Mouse (Mus musculus): ENCODE results near the gene Olfr65. TPM values are rescaled to one million over a fixed set of nuclear protein-coding genes. Genes with fewer than 3 reads are reported as not detected.

The Olfr65 gene
- total and polyA plus RNA-seq, 3 experiments, result not detected

DNA sequence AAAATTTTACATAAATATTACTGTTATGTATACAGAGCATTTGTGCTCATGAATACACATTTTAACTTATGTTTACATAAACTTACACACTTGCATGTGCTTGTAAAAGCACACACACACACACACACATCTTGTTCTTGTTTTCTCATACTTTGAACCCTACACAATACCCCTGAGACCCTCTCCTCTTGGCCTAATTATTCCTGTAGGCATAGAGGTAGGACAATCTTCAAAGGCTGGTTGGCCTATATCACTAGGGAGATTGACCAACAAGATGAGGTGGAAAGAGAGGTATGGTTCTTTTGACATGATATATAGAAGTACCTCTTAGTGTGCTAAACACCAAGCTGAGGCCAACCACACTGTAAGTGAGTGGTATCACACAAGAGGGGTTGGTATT is 40.9 kb downstream of the Olfr65 start, which contains the start of gene Olfr633:
Olfr633 (plus strand) TSS at position 301 of the 400 bp plus-strand sequence.
- no peak for DNase-seq
- Histone ChIP-seq H3K4me1 (ENCODE audit: control insufficient read depth, insufficient read depth, low read length) (no peaks in the 10 kb centered on the region), H3K79me2 (replicated peaks; ENCODE audit: control insufficient read depth, insufficient read depth, low read length) (no peaks in the 10 kb centered on the region), H3K27me3 (ENCODE audit: control insufficient read depth, insufficient read depth, low read length) (no peaks in the 10 kb centered on the region), H3K4me3 (no peak within 1 kb of the TSS), H3K27ac (no peak within 1 kb of the TSS), H3K36me3 (ENCODE audit: control insufficient read depth, insufficient read depth, low read length) (no peaks in the 10 kb centered on the region), H3K9ac (ENCODE audit: low read depth, low read length) (no peak within 1 kb of the TSS)
- TF ChIP-seq EP300 (IDR thresholded peaks at IDR 0.05; ENCODE audit: insufficient read depth, low read depth, low read length), result no peak
- no peak for TF ChIP-seq CTCF (IDR thresholded peaks at IDR 0.05)
- TF ChIP-seq POLR2A (IDR thresholded peaks at IDR 0.05; ENCODE audit: insufficient read depth, low read depth, low read length), result no peak
- intact Hi-C loops (cut with DNase I), result no loop called here

Other genes starting within 250 kb of the Olfr65 start
Only the 30 nearest of the 34 such genes appear.
- gene Olfr624, start 232.3 kb upstream of the Olfr65 start, total RNA-seq (2021), result not detected
- gene Olfr624, start 232.3 kb upstream of the Olfr65 start, polyA plus RNA-seq (2012; rRNA removed), result 0.03 TPM in 1 of 2 replicates, not detected in the other
- not detected for gene Olfr625-ps1, start 220.8 kb upstream of the Olfr65 start, total RNA-seq (2021)
- gene Olfr625-ps1, start 220.8 kb upstream of the Olfr65 start, polyA plus RNA-seq (2012; rRNA removed), result not detected in 2 replicates
- not detected for gene Olfr243, start 188.8 kb upstream of the Olfr65 start, total RNA-seq (2021)
- not detected in 2 replicates for gene Olfr243, start 188.8 kb upstream of the Olfr65 start, polyA plus RNA-seq (2012; rRNA removed)
- not detected for gene Olfr628, start 173.1 kb upstream of the Olfr65 start, total RNA-seq (2021)
- not detected in 2 replicates for gene Olfr628, start 173.1 kb upstream of the Olfr65 start, polyA plus RNA-seq (2012; rRNA removed)
- not detected for gene Olfr629, start 158.5 kb upstream of the Olfr65 start, total RNA-seq (2021)
- gene Olfr629, start 158.5 kb upstream of the Olfr65 start, polyA plus RNA-seq (2012; rRNA removed), result not detected in 2 replicates
- not detected for gene Olfr630, start 146.2 kb upstream of the Olfr65 start, total RNA-seq (2021)
- not detected in 2 replicates for gene Olfr630, start 146.2 kb upstream of the Olfr65 start, polyA plus RNA-seq (2012; rRNA removed)
- gene Olfr69, start 131.9 kb upstream of the Olfr65 start, total RNA-seq (2021), result not detected
- gene Olfr69, start 131.9 kb upstream of the Olfr65 start, polyA plus RNA-seq (2012; rRNA removed), result not detected in 2 replicates
- not detected for gene Olfr68, start 123.8 kb upstream of the Olfr65 start, total RNA-seq (2021)
- not detected in 2 replicates for gene Olfr68, start 123.8 kb upstream of the Olfr65 start, polyA plus RNA-seq (2012; rRNA removed)
- gene Olfr67, start 111.7 kb upstream of the Olfr65 start, total RNA-seq (2021), result not detected
- not detected in 2 replicates for gene Olfr67, start 111.7 kb upstream of the Olfr65 start, polyA plus RNA-seq (2012; rRNA removed)
- gene Hbb-bt, start 89.5 kb upstream of the Olfr65 start, total RNA-seq (2021), result 1,000 to 10,000 TPM in 1 of 2 experiments, 100 to 1,000 TPM in 1; 558 to 4,688 TPM
- gene Hbb-bt, start 89.5 kb upstream of the Olfr65 start, polyA plus RNA-seq (2012; rRNA removed), result 954 and 7,998 TPM in 2 replicates
- gene Hbb-bs, start 75.4 kb upstream of the Olfr65 start, total RNA-seq (2021), result over 10,000 TPM in 1 of 2 experiments, 1,000 to 10,000 TPM in 1; 5,780 to 41,164 TPM
- 10,215 and 68,774 TPM in 2 replicates for gene Hbb-bs, start 75.4 kb upstream of the Olfr65 start, polyA plus RNA-seq (2012; rRNA removed)
- not detected for gene Hbb-bh2, start 63.0 kb upstream of the Olfr65 start, total RNA-seq (2021)
- gene Hbb-bh2, start 63.0 kb upstream of the Olfr65 start, polyA plus RNA-seq (2012; rRNA removed), result not detected in 2 replicates
- gene Hbb-bh1, start 60.3 kb upstream of the Olfr65 start, total RNA-seq (2021), result not detected
- not detected in 2 replicates for gene Hbb-bh1, start 60.3 kb upstream of the Olfr65 start, polyA plus RNA-seq (2012; rRNA removed)
- gene Hbb-y, start 50.3 kb upstream of the Olfr65 start, total RNA-seq (2021), result not detected
- not detected in 2 replicates for gene Hbb-y, start 50.3 kb upstream of the Olfr65 start, polyA plus RNA-seq (2012; rRNA removed)
- not detected for gene Olfr66, start 17.2 kb upstream of the Olfr65 start, total RNA-seq (2021)
- gene Olfr66, start 17.2 kb upstream of the Olfr65 start, polyA plus RNA-seq (2012; rRNA removed), result not detected in 2 replicates
- not detected for gene Olfr64, start 9.0 kb upstream of the Olfr65 start, total RNA-seq (2021)
- not detected in 2 replicates for gene Olfr64, start 9.0 kb upstream of the Olfr65 start, polyA plus RNA-seq (2012; rRNA removed)
- not detected for gene Olfr631, start 25.3 kb downstream of the Olfr65 start, total RNA-seq (2021)
- gene Olfr631, start 25.3 kb downstream of the Olfr65 start, polyA plus RNA-seq (2012; rRNA removed), result not detected in 2 replicates
- gene Olfr632, start 30.9 kb downstream of the Olfr65 start, total RNA-seq (2021), result not detected
- gene Olfr632, start 30.9 kb downstream of the Olfr65 start, polyA plus RNA-seq (2012; rRNA removed), result not detected in 2 replicates
- gene Olfr633, start 41.0 kb downstream of the Olfr65 start, total RNA-seq (2021), result not detected
- not detected in 2 replicates for gene Olfr633, start 41.0 kb downstream of the Olfr65 start, polyA plus RNA-seq (2012; rRNA removed)
- gene Olfr635, start 67.7 kb downstream of the Olfr65 start, total RNA-seq (2021), result not detected
- gene Olfr635, start 67.7 kb downstream of the Olfr65 start, polyA plus RNA-seq (2012; rRNA removed), result not detected in 2 replicates
- gene Olfr638, start 95.3 kb downstream of the Olfr65 start, total RNA-seq (2021), result not detected
- gene Olfr638, start 95.3 kb downstream of the Olfr65 start, polyA plus RNA-seq (2012; rRNA removed), result not detected in 2 replicates
- gene Olfr639, start 113.8 kb downstream of the Olfr65 start, total RNA-seq (2021), result under 1 TPM in 1 of 2 experiments, not detected in 1; 0.02 TPM
- not detected in 2 replicates for gene Olfr639, start 113.8 kb downstream of the Olfr65 start, polyA plus RNA-seq (2012; rRNA removed)
- not detected for gene Olfr640, start 122.1 kb downstream of the Olfr65 start, total RNA-seq (2021)
- gene Olfr640, start 122.1 kb downstream of the Olfr65 start, polyA plus RNA-seq (2012; rRNA removed), result not detected in 2 replicates
- gene Olfr641, start 132.0 kb downstream of the Olfr65 start, total RNA-seq (2021), result not detected
- gene Olfr641, start 132.0 kb downstream of the Olfr65 start, polyA plus RNA-seq (2012; rRNA removed), result not detected in 2 replicates
- gene Olfr642, start 149.2 kb downstream of the Olfr65 start, total RNA-seq (2021), result not detected
- not detected in 2 replicates for gene Olfr642, start 149.2 kb downstream of the Olfr65 start, polyA plus RNA-seq (2012; rRNA removed)
- gene 4930516K23Rik, start 158.0 kb downstream of the Olfr65 start, total RNA-seq (2021), result not detected
- not detected in 2 replicates for gene 4930516K23Rik, start 158.0 kb downstream of the Olfr65 start, polyA plus RNA-seq (2012; rRNA removed)
- not detected for gene Olfr644, start 168.4 kb downstream of the Olfr65 start, total RNA-seq (2021)
- gene Olfr644, start 168.4 kb downstream of the Olfr65 start, polyA plus RNA-seq (2012; rRNA removed), result not detected in 2 replicates
- gene Olfr645, start 182.0 kb downstream of the Olfr65 start, total RNA-seq (2021), result not detected
- gene Olfr645, start 182.0 kb downstream of the Olfr65 start, polyA plus RNA-seq (2012; rRNA removed), result not detected in 2 replicates
- under 1 TPM in 1 of 2 experiments, not detected in 1; 0.08 TPM for gene Olfr646, start 201.4 kb downstream of the Olfr65 start, total RNA-seq (2021)
- gene Olfr646, start 201.4 kb downstream of the Olfr65 start, polyA plus RNA-seq (2012; rRNA removed), result not detected in 2 replicates
- not detected for gene Ubqln5, start 226.3 kb downstream of the Olfr65 start, total RNA-seq (2021)
- gene Ubqln5, start 226.3 kb downstream of the Olfr65 start, polyA plus RNA-seq (2012; rRNA removed), result 0.06 TPM in 1 of 2 replicates, not detected in the other

All from heart, adult 2 months (tissue).